8 mouse cellular contexts compared by ENCODE assay signal in genomic region chr2:105370240-105370639, GRCm38 (mm10). TPM values are rescaled to one million over a fixed set of nuclear protein-coding genes. Genes with fewer than 3 reads are reported as not detected.
DNase-seq lines count a peak whose midpoint lies in the region; ATAC-seq and TF ChIP-seq lines count a peak whose summit lies in the region.

No protein-coding gene starts in this region.

- 20% methylated on average over 10 of the region's 10 CpGs for WGBS in cerebellum, adult 2 months
- 10% methylated on average over 10 of the region's 10 CpGs for WGBS in kidney, embryonic 16.5 days
- WGBS in hindbrain, embryonic 10.5 days = 8% methylated on average over 10 of the region's 10 CpGs
- 5% methylated on average over 10 of the region's 10 CpGs for WGBS in midbrain, embryonic 15.5 days

- peak overlapping the region; percentile 26; the same call in 1 of the 2 replicates for H3K4me2 ChIP-seq in kidney, embryonic 16.5 days (replicated peaks; ENCODE audit: low read depth, low read length)
- H3K4me2 ChIP-seq in midbrain, embryonic 15.5 days = peak overlapping the region; percentile 52

- DNase-seq in cerebellum, adult 2 months = peak; percentile 7
- DNase-seq in cerebellum, adult 11 months = no peak
- no peak for DNase-seq in kidney, adult 8-10 months
- peak; percentile 8 for DNase-seq in hindbrain, embryonic 10.5 days (ENCODE audit: low spot score)
- no peak for DNase-seq in yolk sac, embryonic 10.5 days (ENCODE audit: low spot score)
- DNase-seq in frontal cortex, postnatal 10 days (ENCODE audit: low spot score in 2 of 2) = no peak

- no peak overlapping the region for H3K27ac ChIP-seq in cerebellum, adult 2 months (ENCODE audit: insufficient read depth, low read length)
- no peak overlapping the region for H3K27ac ChIP-seq in kidney, embryonic 16.5 days (ENCODE audit: low read length)
- no peak overlapping the region for H3K27ac ChIP-seq in hindbrain, embryonic 10.5 days
- peak overlapping the region; percentile 22; the same call in 1 of the 2 replicates for H3K27ac ChIP-seq in midbrain, embryonic 15.5 days

- ATAC-seq in kidney, embryonic 16.5 days (ENCODE audit: low FRiP score, low TSS enrichment) = no peak
- peak; percentile 66 for ATAC-seq in midbrain, embryonic 15.5 days (replicated peaks)

- no peak overlapping the region for H3K9ac ChIP-seq in kidney, embryonic 16.5 days (replicated peaks; ENCODE audit: low read length)
- H3K9ac ChIP-seq in midbrain, embryonic 15.5 days = peak overlapping the region; percentile 9; the same call in 1 of the 2 replicates

- H3K4me1 ChIP-seq in cerebellum, adult 2 months (ENCODE audit: control insufficient read depth, insufficient read depth, low read length) = no peaks in the 10 kb centered on the region
- peaks cover 4% of the 10 kb centered on the region; the same call in 1 of the 2 replicates for H3K4me1 ChIP-seq in kidney, embryonic 16.5 days (ENCODE audit: insufficient read depth, low read length)
- H3K4me1 ChIP-seq in hindbrain, embryonic 10.5 days (replicated peaks) = peaks cover 10% of the 10 kb centered on the region
- H3K4me1 ChIP-seq in midbrain, embryonic 15.5 days = peaks cover 11% of the 10 kb centered on the region

- H3K9me3 ChIP-seq in kidney, embryonic 16.5 days (ENCODE audit: low read length) = no peaks in the 10 kb centered on the region
- H3K9me3 ChIP-seq in hindbrain, embryonic 10.5 days = no peaks in the 10 kb centered on the region
- H3K9me3 ChIP-seq in midbrain, embryonic 15.5 days = no peaks in the 10 kb centered on the region

- no peak overlapping the region for H3K4me3 ChIP-seq in cerebellum, adult 2 months (replicated peaks; ENCODE audit: insufficient read depth, low read depth, low read length)
- H3K4me3 ChIP-seq in kidney, embryonic 16.5 days (ENCODE audit: low read length) = no peak overlapping the region
- H3K4me3 ChIP-seq in hindbrain, embryonic 10.5 days = peak overlapping the region; percentile 28
- H3K4me3 ChIP-seq in midbrain, embryonic 15.5 days = peak overlapping the region; percentile 32

- no peak for TF ChIP-seq POLR2A in cerebellum, adult 2 months (IDR thresholded peaks at IDR 0.05; ENCODE audit: borderline replicate concordance, insufficient read depth, low read length)

- TF ChIP-seq CTCF in cerebellum, adult 2 months (IDR thresholded peaks at IDR 0.05; ENCODE audit: borderline replicate concordance, insufficient read depth, low read depth, low read length) = no peak

- no peaks in the 10 kb centered on the region for H3K36me3 ChIP-seq in kidney, embryonic 16.5 days (ENCODE audit: insufficient read depth, low read length)
- H3K36me3 ChIP-seq in hindbrain, embryonic 10.5 days = no peaks in the 10 kb centered on the region
- H3K36me3 ChIP-seq in midbrain, embryonic 15.5 days (replicated peaks) = no peaks in the 10 kb centered on the region

- no peaks in the 10 kb centered on the region; the same call in 1 of the 2 replicates for H3K27me3 ChIP-seq in cerebellum, adult 2 months (ENCODE audit: control insufficient read depth, insufficient read depth, low read length)
- peaks cover 14% of the 10 kb centered on the region; the same call in 1 of the 2 replicates for H3K27me3 ChIP-seq in kidney, embryonic 16.5 days (ENCODE audit: insufficient read depth, low read length)
- peaks cover 32% of the 10 kb centered on the region for H3K27me3 ChIP-seq in hindbrain, embryonic 10.5 days (ENCODE audit: insufficient read depth, poor library complexity, severe bottlenecking)
- peaks cover 13% of the 10 kb centered on the region for H3K27me3 ChIP-seq in midbrain, embryonic 15.5 days (replicated peaks)

RNA-seq across cellular contexts. Expression of gene Rcn1, which starts 28.9 kb away (rescaled TPM):
- polyA plus RNA-seq in cerebellum, adult 2 months (2012; rRNA removed) = 6.7 and 7.4 TPM in 2 replicates
- 208 and 225 TPM in 2 replicates for polyA plus RNA-seq in kidney, embryonic 16.5 days (2015; fragmentation: Nextera tagmentation; extraction: Ambion mirVana)
- 100 and 111 TPM in 2 replicates for polyA plus RNA-seq in hindbrain, embryonic 10.5 days (2016; fragmentation: Nextera tagmentation; extraction: Ambion mirVana)
- polyA plus RNA-seq in midbrain, embryonic 15.5 days (2015; fragmentation: Nextera tagmentation; extraction: Ambion mirVana) = 54.3 and 57.5 TPM in 2 replicates

Comparison
In these comparisons a context has a peak if more than half of its experiments do, and no peak if none do; other contexts are left out.
1. DNase-seq: peak in cerebellum, adult 2 months (2 of 2) and hindbrain, embryonic 10.5 days (single experiment); none in cerebellum, adult 11 months (single experiment), kidney, adult 8-10 months (0 of 2), yolk sac, embryonic 10.5 days (single experiment) and frontal cortex, postnatal 10 days (0 of 2).
2. H3K4me3 ChIP-seq: peak in hindbrain, embryonic 10.5 days (single experiment) and midbrain, embryonic 15.5 days (single experiment); none in cerebellum, adult 2 months (single experiment) and kidney, embryonic 16.5 days (single experiment).